Mouse (Mus musculus) hindbrain, embryonic 16.5 days (tissue): ENCODE results near the gene Chadl. TPM values are rescaled to one million over a fixed set of nuclear protein-coding genes. Genes with fewer than 3 reads are reported as not detected.

Experiments
- ATAC-seq: fragments of 200-750 bp; cut with Nextera tagmentation; 2 replicates; pipeline ENCODE4 v1.8.0; 2017; ENCODE audit warnings: moderate TSS enrichment, moderate library complexity
- H3K27ac ChIP-seq: fragments of 300-500 bp; sonication (generic); 2 replicates; pipeline ENCODE4 v1.5.1; 2014; ENCODE audit warnings: low read depth, mild to moderate bottlenecking, control low read depth, low read length, moderate library complexity
- H3K27me3 ChIP-seq: fragments of 300-500 bp; sonication (generic); replicated peaks from 2 replicates; pipeline ENCODE4 v1.6.1; 2014; ENCODE audit warnings: low read length; ENCODE audit not compliant: control insufficient read depth, insufficient read depth
- H3K36me3 ChIP-seq: fragments of 300-500 bp; sonication (generic); 2 replicates; pipeline ENCODE4 v1.6.1; 2014; ENCODE audit warnings: mild to moderate bottlenecking, low read length, moderate library complexity, mixed read lengths; ENCODE audit not compliant: control insufficient read depth, insufficient read depth
- H3K4me1 ChIP-seq: fragments of 300-500 bp; sonication (generic); 2 replicates; pipeline ENCODE4 v1.6.1; 2014; ENCODE audit warnings: low read depth, low read length; ENCODE audit not compliant: control insufficient read depth, insufficient read depth
- H3K4me2 ChIP-seq: fragments of 300-500 bp; sonication (generic); 2 replicates; pipeline ENCODE4 v1.6.1; 2014; ENCODE audit warnings: mild to moderate bottlenecking, low read length, control low read depth, moderate library complexity
- H3K4me3 ChIP-seq: fragments of 300-500 bp; sonication (generic); 2 replicates; pipeline ENCODE4 v1.5.1; 2014; ENCODE audit warnings: mild to moderate bottlenecking, low read length, control low read depth, moderate library complexity
- H3K9ac ChIP-seq: fragments of 300-500 bp; sonication (generic); 2 replicates; pipeline ENCODE4 v1.6.1; 2014; ENCODE audit warnings: low read depth, mild to moderate bottlenecking, control low read depth, low read length, moderate library complexity
- H3K9me3 ChIP-seq: fragments of 300-500 bp; sonication (generic); 2 replicates; pipeline ENCODE4 v1.6.1; 2014; ENCODE audit warnings: mild to moderate bottlenecking, low read length, moderate library complexity; ENCODE audit not compliant: control insufficient read depth
- WGBS: fragments of 180-500 bp; shearing (Covaris S2); extraction: QIAGEN DNeasy Blood & Tissue Kit; methylation state at CpG from one replicate; pipeline ENCODE4 v1.1.7; 2014; 5-methylcytosine and 5-hydroxymethylcytosine counted together
- polyA plus RNA-seq: library from polyadenylated mRNA; unstranded; fragments of >200 nt; fragmentation: Nextera tagmentation; extraction: Ambion mirVana; gene quantifications from 2 replicates; pipeline ENCODE4 v1.2.1, GENCODE M21; 2015

Chadl gene
- polyA plus RNA-seq, 1 experiment from 2014 or later = 42.2 TPM

DNA sequence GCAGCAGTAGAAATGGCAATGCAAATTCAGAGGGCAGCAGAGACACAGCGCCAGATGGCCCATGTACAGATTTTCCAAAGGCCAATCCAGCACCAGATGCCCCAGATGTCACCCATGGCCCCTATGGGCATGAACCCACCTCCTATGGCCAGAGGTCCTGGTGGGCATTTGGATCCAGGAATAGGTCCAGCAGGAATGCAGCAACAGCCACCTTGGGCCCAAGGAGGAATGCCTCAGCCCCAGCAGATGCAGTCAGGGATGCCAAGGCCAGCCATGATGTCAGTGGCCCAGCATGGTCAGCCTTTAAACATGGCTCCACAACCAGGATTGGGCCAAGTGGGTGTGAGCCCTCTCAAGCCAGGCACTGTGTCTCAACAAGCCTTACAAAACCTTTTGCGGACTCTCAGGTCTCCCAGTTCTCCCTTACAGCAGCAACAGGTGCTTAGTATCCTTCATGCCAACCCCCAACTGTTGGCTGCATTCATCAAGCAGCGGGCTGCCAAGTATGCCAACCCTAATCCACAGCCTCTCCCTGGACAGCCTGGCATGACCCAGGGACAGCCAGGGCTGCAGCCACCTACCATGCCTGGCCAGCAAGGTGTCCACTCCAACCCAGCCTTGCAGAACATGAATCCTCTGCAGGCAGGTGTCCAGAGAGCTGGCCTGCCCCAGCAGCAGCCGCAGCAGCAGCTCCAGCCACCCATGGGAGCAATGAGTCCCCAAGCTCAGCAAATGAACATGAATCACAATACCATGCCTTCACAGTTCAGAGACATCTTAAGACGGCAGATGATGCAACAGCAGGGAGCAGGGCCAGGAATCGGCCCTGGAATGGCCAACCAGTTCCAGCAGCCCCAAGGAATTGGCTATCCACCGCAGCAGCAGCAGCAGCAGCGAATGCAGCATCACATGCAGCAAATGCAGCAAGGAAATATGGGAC lies 47.3 kb downstream of the Chadl start:
- Histone ChIP-seq H3K9me3 (no peaks in the 10 kb centered on the region), H3K4me2 (no peak overlapping the region), H3K4me3 (no peak overlapping the region), H3K36me3 (peaks cover 34% of the 10 kb centered on the region), H3K27me3 (no peaks in the 10 kb centered on the region), H3K27ac (no peak overlapping the region), H3K4me1 (no peaks in the 10 kb centered on the region), H3K9ac (no peak overlapping the region)
- 82% methylated on average over 8 of the region's 8 CpGs for WGBS
- no peak for ATAC-seq

Other genes starting within 250 kb of the Chadl start
- 383 and 395 TPM in 2 replicates for gene Rbx1, start 231.0 kb downstream of the Chadl start, polyA plus RNA-seq
- gene Ep300, start 111.9 kb downstream of the Chadl start, polyA plus RNA-seq = 17.3 and 21.4 TPM in 2 replicates
- gene L3mbtl2, start 33.4 kb downstream of the Chadl start, polyA plus RNA-seq = 30.3 and 32.9 TPM in 2 replicates
- 39.3 and 49.6 TPM in 2 replicates for gene Zc3h7b, start 47.8 kb upstream of the Chadl start, polyA plus RNA-seq
- gene Rangap1, start 48.2 kb upstream of the Chadl start, polyA plus RNA-seq = 164 and 165 TPM in 2 replicates
- gene Tef, start 105.1 kb upstream of the Chadl start, polyA plus RNA-seq = 22.9 and 23.1 TPM in 2 replicates
- 15.7 and 18.4 TPM in 2 replicates for gene Tob2, start 161.5 kb upstream of the Chadl start, polyA plus RNA-seq
- 118 and 122 TPM in 2 replicates for gene Phf5a, start 174.6 kb upstream of the Chadl start, polyA plus RNA-seq
- 333 and 346 TPM in 2 replicates for gene Aco2, start 175.0 kb upstream of the Chadl start, polyA plus RNA-seq
- gene Polr3h, start 229.0 kb upstream of the Chadl start, polyA plus RNA-seq = 88.2 and 105 TPM in 2 replicates
- 287 and 292 TPM in 2 replicates for gene Csdc2, start 239.5 kb upstream of the Chadl start, polyA plus RNA-seq